Mouse (Mus musculus) T-cell, adult 2 months (primary cell): Measurements from ENCODE around the gene Adgra1.

ENCODE experiments used
- DNase-seq: peaks from one replicate; pipeline ENCODE4 v3.0.0; 2022; ENCODE audit warnings: low spot score

Gene Adgra1

DNA sequence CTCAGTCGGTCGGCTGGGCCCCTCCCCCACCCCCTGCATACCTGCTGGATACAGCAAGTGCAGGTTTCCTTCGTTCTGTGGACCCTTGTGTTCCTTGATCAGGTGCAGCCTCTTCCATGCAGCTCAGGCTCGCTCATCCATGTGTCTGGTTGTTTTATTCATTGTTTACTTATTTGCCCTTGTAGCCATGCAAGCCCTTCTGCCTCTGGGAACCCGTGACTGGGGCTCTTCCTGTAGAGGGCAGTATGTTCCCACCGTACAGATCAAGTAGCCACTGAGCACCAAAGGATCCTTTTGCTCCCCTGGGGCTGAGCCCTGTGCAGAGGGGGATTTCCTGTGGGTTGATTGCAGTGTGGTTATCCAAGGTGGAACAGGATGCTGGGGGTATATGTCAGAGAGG, 71.7 kb downstream of the Adgra1 start:
- peak; percentile 47 for DNase-seq

DNA sequence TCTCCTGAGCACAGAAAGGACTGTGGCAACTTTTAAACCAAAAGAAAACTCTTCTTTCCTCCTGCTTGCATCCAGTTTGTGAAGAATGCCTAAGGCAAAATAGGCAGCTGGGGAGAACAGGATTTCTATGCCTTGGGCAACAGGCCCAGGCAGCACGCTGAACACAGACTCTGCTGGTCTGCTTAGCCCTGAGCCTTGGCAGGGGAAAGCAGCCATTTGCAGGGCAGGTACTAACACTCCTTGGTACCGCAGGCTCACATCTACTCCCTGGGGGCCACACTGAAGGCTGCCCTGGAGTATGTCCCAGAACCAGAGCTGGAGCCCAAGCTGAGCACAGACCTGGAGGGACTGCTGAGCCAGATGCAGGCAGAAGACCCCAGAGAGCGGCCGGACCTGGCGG, 74.2 kb downstream of the Adgra1 start:
- no peak for DNase-seq

DNA sequence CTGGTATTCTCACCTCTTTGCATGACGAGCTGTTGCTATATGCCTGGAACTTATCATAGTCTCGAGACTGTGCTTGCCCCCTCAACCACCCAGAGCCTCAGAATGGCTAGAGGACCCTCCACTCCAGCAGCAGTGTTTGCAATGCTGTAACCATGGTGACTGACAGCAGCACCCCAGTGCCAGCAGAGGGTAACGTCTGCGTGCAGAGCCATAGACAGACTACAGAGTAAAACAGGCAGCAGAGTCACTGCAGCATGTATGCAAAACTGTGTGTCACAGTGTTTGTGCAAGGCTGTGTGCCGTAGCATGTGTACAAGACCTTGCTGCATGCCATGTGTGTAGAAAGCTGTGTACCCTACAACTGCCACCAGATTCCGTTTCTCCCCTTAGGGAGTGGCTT, 75.5 kb downstream of the Adgra1 start:
- no peak for DNase-seq

DNA sequence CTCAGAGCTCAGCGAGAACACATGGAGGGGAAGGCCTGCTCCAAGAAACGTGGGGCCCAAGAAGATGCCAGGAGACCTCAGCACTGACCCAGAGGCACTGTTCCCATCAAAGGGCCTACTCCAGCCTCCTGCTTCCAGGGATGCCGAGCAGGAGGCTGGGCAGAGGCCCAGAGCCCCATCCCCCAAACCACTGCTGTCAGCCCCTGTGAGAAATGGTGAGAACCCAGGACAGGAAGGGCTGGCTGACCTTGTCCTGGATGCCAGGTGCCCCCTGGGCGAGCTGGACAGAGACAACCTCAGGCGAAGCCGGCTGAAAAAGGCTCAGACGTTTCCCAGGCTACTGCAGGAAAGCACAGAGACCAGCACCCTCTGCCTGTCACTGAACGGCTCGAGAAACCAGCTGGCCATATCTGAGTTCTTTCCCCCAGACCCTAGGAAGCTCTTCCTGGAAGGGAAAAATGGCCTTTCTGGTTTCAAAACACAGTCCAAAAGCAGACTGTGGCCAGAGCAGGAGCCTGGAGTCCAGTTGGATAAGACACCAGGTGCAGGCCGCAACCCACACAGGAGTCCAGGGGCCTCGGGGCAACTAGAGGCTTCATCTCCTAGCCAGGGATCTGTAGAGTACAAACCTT, 76.3 kb downstream of the Adgra1 start:
- no peak for DNase-seq

DNA sequence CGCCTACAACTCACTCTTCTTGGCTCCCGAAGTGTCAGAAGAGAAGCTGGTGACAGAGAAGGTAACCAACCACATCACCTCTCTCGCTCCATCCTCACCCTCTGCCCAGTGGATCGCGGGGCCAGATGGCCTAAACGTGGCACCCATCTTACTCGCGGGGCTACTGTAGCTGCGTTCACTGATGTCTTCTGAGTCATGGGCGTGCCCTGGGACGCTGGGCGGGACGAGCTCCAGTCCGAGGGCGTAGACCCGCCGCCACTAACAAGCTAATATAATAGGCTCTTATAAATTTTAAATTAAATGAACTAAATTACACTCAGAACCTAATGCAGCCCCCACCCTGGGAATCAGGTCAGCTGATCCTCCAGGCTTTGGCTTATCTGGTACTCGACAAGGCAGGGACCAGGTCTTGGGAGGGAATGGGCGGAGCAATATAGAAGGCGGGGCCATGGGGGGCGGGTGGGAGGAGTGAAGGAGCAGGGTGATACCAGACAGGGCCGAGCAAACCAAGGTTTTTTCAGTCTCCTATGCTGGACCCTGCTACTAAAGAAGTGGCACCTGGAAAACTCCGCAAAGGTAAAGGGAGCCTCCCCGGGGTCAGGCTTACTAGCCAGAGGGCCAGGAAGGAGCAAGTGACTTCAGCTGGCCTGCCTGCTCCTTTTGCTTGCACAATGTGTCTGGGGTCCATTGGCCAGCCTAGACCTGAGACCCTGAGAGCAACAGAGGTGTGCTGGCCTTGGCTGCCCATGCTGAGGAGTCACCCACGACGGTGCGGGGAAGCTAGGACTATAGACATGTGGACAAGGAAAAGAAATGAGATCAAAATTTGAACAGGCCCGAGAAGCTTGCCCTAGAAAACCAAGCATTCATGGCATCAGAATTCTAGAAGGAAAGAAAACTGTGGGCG, 80.4 kb downstream of the Adgra1 start:
- no peak for DNase-seq

DNA sequence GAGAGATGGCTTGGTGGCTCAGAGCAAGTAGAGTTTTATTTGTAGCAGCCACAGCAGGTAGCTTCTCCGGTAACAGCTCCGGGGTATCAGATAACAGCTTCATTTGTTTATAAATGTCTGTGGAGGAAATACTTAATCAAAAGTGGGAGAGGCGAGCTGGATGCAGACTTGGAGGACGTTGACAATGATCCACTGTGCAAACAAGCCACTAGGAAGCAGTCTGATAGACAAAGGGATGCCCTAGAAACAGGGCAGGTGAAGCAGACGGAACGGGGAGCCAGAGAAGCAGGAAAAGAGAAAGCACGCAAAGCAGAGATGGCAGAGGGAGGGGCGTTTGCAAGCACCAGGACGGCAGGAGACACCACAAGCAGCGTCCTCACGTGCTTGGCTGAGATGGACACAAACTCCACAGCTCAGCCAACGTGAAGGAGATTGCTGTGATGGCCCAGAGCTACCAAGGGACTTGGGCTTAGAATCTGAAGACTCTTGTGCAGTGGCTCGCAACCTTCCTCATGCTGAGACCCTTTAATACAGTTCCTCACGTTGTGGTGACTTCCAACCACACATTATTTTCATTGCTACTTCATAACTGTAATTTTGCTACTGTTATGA, 81.8 kb downstream of the Adgra1 start:
- DNase-seq, result no peak

DNA sequence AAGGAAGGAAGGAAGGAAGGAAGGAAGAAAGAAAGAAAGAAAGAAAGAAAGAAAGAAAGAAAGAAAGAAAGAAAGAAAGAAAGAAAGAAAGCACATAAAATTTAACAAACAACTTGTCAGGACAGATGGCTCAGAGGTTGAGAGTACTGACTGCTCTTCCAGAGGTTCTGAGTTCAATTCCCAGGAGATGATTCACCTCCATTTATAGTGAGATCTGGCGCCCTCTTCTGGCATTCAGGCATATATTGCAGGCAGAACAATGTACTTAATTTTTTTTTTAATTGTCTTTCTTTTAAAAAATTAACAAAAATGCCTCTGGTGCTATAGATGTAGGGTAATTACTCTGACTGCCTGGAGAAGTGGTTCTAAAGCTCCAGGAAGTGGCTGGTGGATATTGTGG, 82.4 kb downstream of the Adgra1 start:
- DNase-seq, result no peak

DNA sequence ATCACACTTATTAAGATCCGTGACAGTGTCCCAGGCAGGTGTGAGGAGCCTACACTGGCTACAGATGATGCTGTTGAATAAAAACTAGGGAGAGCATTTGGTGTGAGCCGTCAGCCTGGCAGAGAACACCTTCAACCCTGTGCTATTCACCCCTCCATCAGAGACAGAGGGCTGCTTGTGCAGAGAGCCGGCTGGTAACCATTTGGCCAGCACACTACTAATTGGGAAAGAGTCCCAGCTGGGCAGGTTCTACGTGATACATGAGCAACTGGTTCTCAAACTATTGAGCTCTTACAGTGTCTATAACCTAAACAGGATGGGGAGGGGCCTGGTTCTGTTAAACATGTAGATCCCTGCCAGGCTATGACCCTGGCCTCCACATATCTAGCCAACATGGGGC, 84.3 kb downstream of the Adgra1 start:
- DNase-seq, result no peak
